ENCODE assay signal across 23 mouse cellular contexts in the genomic region with DNA sequence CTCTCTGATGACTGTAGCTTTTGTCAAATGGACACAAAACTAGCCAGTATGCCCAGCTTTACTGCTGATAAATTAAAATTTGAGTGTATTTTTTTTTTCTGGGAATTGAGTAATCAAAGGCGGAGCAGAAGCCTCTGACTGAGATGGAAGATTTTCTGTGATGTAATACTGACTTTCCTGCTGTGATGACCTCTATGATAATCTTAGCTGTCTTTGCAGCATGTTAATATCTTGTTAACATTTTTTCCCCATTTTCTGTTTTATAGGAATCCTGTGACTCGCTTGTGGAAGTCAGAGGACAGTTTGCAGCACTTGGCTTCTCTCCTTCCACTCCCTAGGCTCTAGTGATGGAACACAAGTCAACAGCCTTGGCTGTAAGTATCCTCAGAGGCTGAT. TPM values are rescaled to one million over a fixed set of nuclear protein-coding genes. Genes with fewer than 3 reads are reported as not detected.
"Had no signal": no experiment of that assay in that cellular context is flagged by ENCODE, and none has a peak within 500 bp of the region (broad histone marks: within the 10 kb centered on the region; RNA-seq: fewer than 3 reads in every experiment).

No protein-coding gene starts in this region.

- H3K36me3 ChIP-seq: lung, embryonic 15.5 days; midbrain, embryonic 13.5 days; midbrain, embryonic 15.5 days; neural tube, embryonic 12.5 days; stomach, embryonic 15.5 days had no signal

- ATAC-seq: lung, postnatal 0 days; midbrain, embryonic 13.5 days; midbrain, embryonic 15.5 days had no signal

- H3K9ac ChIP-seq: lung, embryonic 15.5 days; midbrain, embryonic 13.5 days; midbrain, embryonic 15.5 days; neural tube, embryonic 12.5 days; stomach, embryonic 15.5 days had no signal

- DNase-seq: lung, adult 2 months; lung, postnatal 14 days; lung, postnatal 36 days; right cerebral cortex, postnatal 14 days; thymus, adult 2 months; thymus, postnatal 25 days; thymus, postnatal 4 days had no signal

- H3K27ac ChIP-seq: lung, embryonic 15.5 days; macrophage; midbrain, embryonic 13.5 days; midbrain, embryonic 15.5 days; neural tube, embryonic 12.5 days; stomach, embryonic 15.5 days; stomach, postnatal 0 days had no signal

- H3K4me3 ChIP-seq: lung, embryonic 15.5 days; megakaryocyte, embryonic 14.5 days; midbrain, embryonic 13.5 days; midbrain, embryonic 15.5 days; neural tube, embryonic 12.5 days; stomach, embryonic 15.5 days had no signal

- H3K27me3 ChIP-seq: lung, embryonic 15.5 days; stomach, embryonic 15.5 days had no signal

- H3K9me3 ChIP-seq: lung, embryonic 15.5 days; midbrain, embryonic 13.5 days; midbrain, embryonic 15.5 days; neural tube, embryonic 12.5 days; stomach, embryonic 15.5 days had no signal

RNA-seq across cellular contexts. Expression of a gene that starts 7.9 kb away (rescaled TPM):
- total RNA-seq: megakaryocyte progenitor cell, adult 5-6 weeks; midbrain, postnatal 0 days; monocyte, adult 5-6 weeks; neutrophil, adult 5-6 weeks had no signal
- polyA plus RNA-seq: lung, adult 2 months; lung, embryonic 15.5 days; lung, postnatal 0 days; macrophage; midbrain, embryonic 11.5 days; midbrain, embryonic 13.5 days; midbrain, embryonic 15.5 days; midbrain, postnatal 0 days; neural tube, embryonic 12.5 days; neural tube, embryonic 14.5 days; spleen, adult 2 months; stomach, embryonic 15.5 days; stomach, postnatal 0 days had no signal

RNA-seq across cellular contexts. Expression of a gene that starts 31.9 kb away (rescaled TPM):
- total RNA-seq: monocyte, adult 5-6 weeks; neutrophil, adult 5-6 weeks had no signal

RNA-seq across cellular contexts. Expression of a gene that starts 49.1 kb away (rescaled TPM):
- total RNA-seq: neutrophil, adult 5-6 weeks had no signal
- polyA plus RNA-seq: neural tube, embryonic 14.5 days had no signal
